Mouse (Mus musculus) heart, postnatal 36 days (tissue): ENCODE data around the gene Gm9046. TPM values are rescaled to one million over a fixed set of nuclear protein-coding genes. Genes with fewer than 3 reads are reported as not detected.
"Not testable (repeated sequence)": the region's sequence is repeated elsewhere in the genome, so short reads cannot be mapped to it uniquely, and the experiment has no call there.

Experiments used
- DNase-seq, 2 experiments: peaks; one replicate each; pipeline ENCODE4 v3.0.0; 2021 to 2022
- intact Hi-C: fragments of 180-260 bp; cut with DNase I; formaldehyde crosslinking; loops from one replicate; pipeline ENCODE4 v1.15.1; 2025
- total RNA-seq, 2 experiments: library from RNA; stranded (reverse); gene quantifications; 2 replicates each; pipeline ENCODE4 v1.2.3; 2021

Gm9046 gene
- not detected for total RNA-seq

DNA sequence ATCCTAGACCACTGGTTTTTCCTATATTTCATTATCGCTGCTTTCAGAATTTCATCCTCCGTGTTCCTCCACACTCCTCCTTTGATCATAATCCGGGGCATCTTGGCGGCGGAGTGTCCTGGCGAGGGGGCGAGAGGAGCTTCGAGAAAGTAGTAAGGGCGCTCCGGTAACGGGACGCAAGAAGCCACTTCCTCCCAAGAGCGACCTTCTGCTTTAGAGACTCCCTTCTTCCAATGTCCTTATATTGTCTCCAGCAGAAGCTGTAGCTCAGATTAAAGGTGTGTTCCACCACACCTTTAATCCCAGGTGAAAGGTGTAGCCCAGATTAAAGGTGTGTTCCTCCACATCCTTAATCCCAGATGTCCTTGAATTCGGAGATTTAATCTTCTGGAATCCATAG is at the start of gene Gm9046:
Gene Gm9046 (minus strand): TSS at position 101 of the 400 bp plus-strand sequence.
- DNase-seq, intact Hi-C loops: not testable (repeated sequence)

DNA sequence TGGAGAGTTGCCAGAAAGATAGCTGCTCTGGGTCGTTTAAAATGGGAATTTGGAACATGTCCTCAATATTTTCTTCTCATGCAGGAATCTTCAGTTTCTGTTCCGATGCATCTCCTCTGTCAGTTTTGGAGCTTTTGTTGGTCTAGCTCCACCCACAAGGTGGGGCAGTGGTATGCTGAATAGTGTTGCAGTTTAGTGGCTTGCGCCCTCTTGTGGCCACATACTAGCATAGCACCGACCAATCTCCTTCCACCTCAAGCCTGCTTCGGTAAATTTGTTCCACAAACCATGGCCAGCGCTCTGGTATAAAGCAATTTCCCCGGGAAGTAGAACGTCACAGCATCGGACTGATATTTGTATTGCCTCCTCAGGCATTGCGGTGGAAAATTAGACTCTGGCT is 27.4 kb upstream of the Gm9046 start:
- intact Hi-C loops: loop anchor here (1.0 kb wide), 1 partner anchor 213 kb away; no protein-coding TSS in a partner anchor
- DNase-seq: peak; percentile 63 to 73

- DNase-seq: no peak
- intact Hi-C loops: no loop called here
These were observed 26.5 kb upstream of the Gm9046 start for GRCm38 (mm10) chr10:118369518-118369917.

GRCm38 (mm10) chr10:118354005-118354404 is 10.9 kb upstream of the Gm9046 start, which contains the start of gene Gm9049:
Gene Gm9049, minus strand, starts transcription at chr10:118354105.
- intact Hi-C loops, DNase-seq: not testable (repeated sequence)

GRCm38 (mm10) chr10:118348579-118348978 is 5.5 kb upstream of the Gm9046 start, which contains the start of gene Gm9048:
Gene Gm9048, minus strand, starts transcription at chr10:118348679.
- DNase-seq, intact Hi-C loops: not testable (repeated sequence)

DNA sequence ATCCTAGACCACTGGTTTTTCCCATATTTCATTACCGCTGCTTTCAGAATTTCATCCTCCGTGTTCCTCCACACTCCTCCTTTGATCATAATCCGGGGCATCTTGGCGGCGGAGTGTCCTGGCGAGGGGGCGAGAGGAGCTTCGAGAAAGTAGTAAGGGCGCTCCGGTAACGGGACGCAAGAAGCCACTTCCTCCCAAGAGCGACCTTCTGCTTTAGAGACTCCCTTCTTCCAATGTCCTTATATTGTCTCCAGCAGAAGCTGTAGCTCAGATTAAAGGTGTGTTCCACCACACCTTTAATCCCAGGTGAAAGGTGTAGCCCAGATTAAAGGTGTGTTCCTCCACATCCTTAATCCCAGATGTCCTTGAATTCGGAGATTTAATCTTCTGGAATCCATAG is 5.3 kb downstream of the Gm9046 start, which contains the start of gene Gm9045:
Gene Gm9045 (minus strand): TSS at position 101 of the 400 bp plus-strand sequence.
- DNase-seq, intact Hi-C loops: not testable (repeated sequence)

DNA sequence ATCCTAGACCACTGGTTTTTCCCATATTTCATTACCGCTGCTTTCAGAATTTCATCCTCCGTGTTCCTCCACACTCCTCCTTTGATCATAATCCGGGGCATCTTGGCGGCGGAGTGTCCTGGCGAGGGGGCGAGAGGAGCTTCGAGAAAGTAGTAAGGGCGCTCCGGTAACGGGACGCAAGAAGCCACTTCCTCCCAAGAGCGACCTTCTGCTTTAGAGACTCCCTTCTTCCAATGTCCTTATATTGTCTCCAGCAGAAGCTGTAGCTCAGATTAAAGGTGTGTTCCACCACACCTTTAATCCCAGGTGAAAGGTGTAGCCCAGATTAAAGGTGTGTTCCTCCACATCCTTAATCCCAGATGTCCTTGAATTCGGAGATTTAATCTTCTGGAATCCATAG is 10.7 kb downstream of the Gm9046 start, which contains the start of gene Gm9044:
Gene Gm9044 (minus strand): TSS at position 101 of the 400 bp plus-strand sequence.
- DNase-seq, intact Hi-C loops: not testable (repeated sequence)

GRCm38 (mm10) chr10:118326869-118327268 is 16.2 kb downstream of the Gm9046 start, which contains the start of gene Gm9040:
Gene Gm9040, minus strand, starts transcription at chr10:118326969.
- intact Hi-C loops, DNase-seq: not testable (repeated sequence)

DNA sequence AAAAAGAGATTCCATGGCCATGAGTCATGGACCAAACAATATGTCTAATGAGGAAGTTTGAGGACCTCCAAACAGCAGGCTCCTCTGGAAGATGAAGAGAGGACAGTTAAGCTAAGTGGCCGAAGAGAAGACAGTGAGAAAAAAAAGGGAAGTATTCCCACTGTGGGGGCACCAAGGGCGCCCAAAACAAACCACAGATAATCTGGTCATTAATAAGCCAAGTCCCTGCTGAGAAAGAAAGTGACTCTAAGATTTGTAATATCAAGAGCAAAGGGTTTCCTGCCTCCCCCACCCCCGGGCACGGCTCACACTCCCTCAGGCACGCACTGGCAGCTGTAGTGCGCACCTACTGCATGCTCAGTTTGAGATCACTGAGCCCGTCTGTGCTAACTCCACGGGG is 24.0 kb downstream of the Gm9046 start:
- DNase-seq: no peak
- intact Hi-C loops: no loop called here

DNA sequence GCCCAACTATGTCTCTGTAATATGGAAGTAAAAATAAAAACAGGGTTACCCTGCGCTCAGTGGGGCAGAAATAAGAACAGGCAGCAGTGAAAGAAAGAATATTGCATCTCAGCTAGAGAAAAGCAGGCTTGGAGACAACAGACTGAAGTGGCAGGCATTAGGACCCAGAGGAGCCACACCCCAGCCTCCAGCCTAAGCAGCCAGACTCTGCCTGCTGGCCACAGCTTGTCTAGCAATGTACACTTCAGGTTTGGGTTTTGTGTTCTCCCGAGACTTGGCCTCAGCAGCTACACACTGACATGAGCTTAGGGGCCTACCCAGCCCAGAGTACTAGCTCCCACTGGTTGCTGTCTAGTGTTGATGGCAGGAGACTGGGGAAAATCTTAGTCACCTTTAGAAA is 40.9 kb downstream of the Gm9046 start:
- intact Hi-C loops, DNase-seq: not testable (repeated sequence)

GRCm38 (mm10) chr10:118294938-118295337 is 48.1 kb downstream of the Gm9046 start, which contains the start of gene Iltifb:
Gene Iltifb, minus strand, starts transcription at chr10:118295038.
- DNase-seq: no peak
- intact Hi-C loops: no loop called here

Other genes with a start within 250 kb of the Gm9046 start
- gene Mdm1, start 201.4 kb downstream of the Gm9046 start, total RNA-seq: 1 to 10 TPM; 4.3 to 6.1 TPM
- gene Il22, start 138.3 kb downstream of the Gm9046 start, total RNA-seq: not detected
- under 1 TPM; 0.31 to 0.49 TPM for gene Gm32717, start 102.5 kb downstream of the Gm9046 start, total RNA-seq
- gene Gm32802, start 84.6 kb downstream of the Gm9046 start, total RNA-seq: under 1 TPM; 0.31 to 0.49 TPM
- gene Iltifb, start 48.2 kb downstream of the Gm9046 start, total RNA-seq: not detected
- gene Gm9040, start 16.3 kb downstream of the Gm9046 start, total RNA-seq: not detected
- not detected for gene Gm9044, start 10.8 kb downstream of the Gm9046 start, total RNA-seq
- not detected for gene Gm9045, start 5.4 kb downstream of the Gm9046 start, total RNA-seq
- not detected for gene Gm9048, start 5.4 kb upstream of the Gm9046 start, total RNA-seq
- not detected for gene Gm9049, start 10.8 kb upstream of the Gm9046 start, total RNA-seq
- gene Ifng, start 97.8 kb upstream of the Gm9046 start, total RNA-seq: not detected